Mouse (Mus musculus) lung, postnatal 0 days (tissue): ENCODE data around the gene Lpin3. TPM values are rescaled to one million over a fixed set of nuclear protein-coding genes. Genes with fewer than 3 reads are reported as not detected.

Experiments used
- ATAC-seq: fragments of 200-750 bp; cut with Nextera tagmentation; 2 replicates; pipeline ENCODE4 v1.8.0; 2017; ENCODE audit warnings: moderate library complexity
- DNase-seq: peaks from one replicate; pipeline ENCODE4 v3.0.0-alpha.2; 2016; ENCODE audit warnings: low spot score
- H3K27ac ChIP-seq: fragments of 300-500 bp; sonication (generic); 2 replicates; pipeline ENCODE4 v1.5.1; 2014; ENCODE audit warnings: antibody characterized with exemption, mild to moderate bottlenecking, low read length, mixed read lengths
- H3K27me3 ChIP-seq: fragments of 300-500 bp; sonication (generic); replicated peaks from 2 replicates; pipeline ENCODE4 v1.6.1; 2014; ENCODE audit warnings: low read length, mixed read lengths; ENCODE audit not compliant: insufficient read depth
- H3K36me3 ChIP-seq: fragments of 300-500 bp; sonication (generic); 2 replicates; pipeline ENCODE4 v1.6.1; 2014; ENCODE audit warnings: low read length, mixed read lengths; ENCODE audit not compliant: insufficient read depth
- H3K4me1 ChIP-seq: fragments of 300-500 bp; sonication (generic); 2 replicates; pipeline ENCODE4 v1.6.1; 2014; ENCODE audit warnings: antibody characterized with exemption, low read depth, low read length, mixed read lengths; ENCODE audit not compliant: insufficient read depth
- H3K4me2 ChIP-seq: fragments of 300-500 bp; sonication (generic); replicated peaks from 2 replicates; pipeline ENCODE4 v1.6.1; 2014; ENCODE audit warnings: low read depth, mild to moderate bottlenecking, low read length, moderate library complexity, mixed read lengths
- H3K4me3 ChIP-seq: fragments of 300-500 bp; sonication (generic); 2 replicates; pipeline ENCODE4 v1.5.1; 2014; ENCODE audit warnings: low read depth, low read length
- H3K9ac ChIP-seq: fragments of 300-500 bp; sonication (generic); replicated peaks from 2 replicates; pipeline ENCODE4 v1.6.1; 2014; ENCODE audit warnings: low read depth, mild to moderate bottlenecking
- H3K9me3 ChIP-seq: fragments of 300-500 bp; sonication (generic); 2 replicates; pipeline ENCODE4 v1.6.1; 2016; ENCODE audit warnings: low read length, mixed read lengths
- CTCF ChIP-seq: IDR thresholded peaks from 2 replicates; pipeline ENCODE4 v1.5.1; 2016; ENCODE audit warnings: antibody characterized with exemption, mild to moderate bottlenecking
- EP300 ChIP-seq: IDR thresholded peaks from 2 replicates; pipeline ENCODE4 v1.6.1; 2016; ENCODE audit warnings: antibody characterized with exemption, mild to moderate bottlenecking, control low read depth
- WGBS: fragments of 180-500 bp; shearing (Covaris S2); extraction: QIAGEN DNeasy Blood & Tissue Kit; methylation state at CpG from one replicate; pipeline ENCODE4 v1.1.7; 2014; 5-methylcytosine and 5-hydroxymethylcytosine counted together
- polyA plus RNA-seq: library from polyadenylated mRNA; unstranded; fragments of >200 nt; fragmentation: Nextera tagmentation; extraction: Ambion mirVana; gene quantifications from 2 replicates; pipeline ENCODE4 v1.2.1, GENCODE M21; 2015

Lpin3 gene
- polyA plus RNA-seq, 1 experiment from 2014 or later = 4.5 TPM

DNA sequence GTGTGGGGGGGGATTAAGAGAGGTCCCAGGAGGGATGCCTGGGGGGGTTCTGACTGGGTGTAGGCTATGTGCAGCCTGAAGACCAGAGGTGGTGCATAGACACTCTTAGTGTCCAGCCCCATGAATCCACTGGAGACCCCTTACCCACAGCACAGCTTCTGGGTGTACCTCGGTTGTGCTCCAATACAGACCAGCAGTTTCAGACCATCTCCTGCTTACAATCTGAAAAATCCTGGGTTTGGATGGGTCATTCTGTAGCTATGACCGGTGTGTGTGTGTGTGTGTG, 38.4 kb downstream of the Lpin3 start:
- H3K9ac ChIP-seq = no peak overlapping the region
- H3K4me1 ChIP-seq = no peaks in the 10 kb centered on the region
- no peak overlapping the region for H3K27ac ChIP-seq
- TF ChIP-seq CTCF = no peak
- no peak for TF ChIP-seq EP300
- H3K4me3 ChIP-seq = no peak overlapping the region
- H3K4me2 ChIP-seq = no peak overlapping the region
- no peaks in the 10 kb centered on the region for H3K36me3 ChIP-seq
- 78% methylated on average over 2 of the region's 2 CpGs for WGBS
- ATAC-seq (no peak), DNase-seq (no peak)
- H3K9me3 ChIP-seq = no peaks in the 10 kb centered on the region
- no peaks in the 10 kb centered on the region for H3K27me3 ChIP-seq

DNA sequence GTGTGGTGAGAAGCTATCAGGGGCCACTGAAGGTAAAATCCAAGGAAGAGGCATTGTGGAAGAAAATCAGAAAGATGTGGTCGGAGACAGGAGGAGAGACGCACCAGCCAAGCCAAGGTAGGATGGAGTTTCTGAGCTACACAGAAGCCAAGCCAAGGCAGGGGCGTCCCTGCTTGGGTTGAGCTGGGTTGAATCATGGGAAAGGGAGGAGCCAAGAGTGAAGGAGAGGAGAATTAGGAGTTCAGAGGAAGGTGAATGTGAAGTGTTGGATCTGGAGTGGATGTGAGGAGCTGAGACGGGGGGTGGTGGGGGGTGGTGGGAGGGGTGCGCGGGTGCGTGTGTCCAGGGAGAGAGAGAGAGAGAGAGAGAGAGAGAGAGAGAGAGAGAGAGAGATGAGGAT, 40.8 kb downstream of the Lpin3 start:
- Histone ChIP-seq H3K9ac (no peak overlapping the region), H3K27me3 (no peaks in the 10 kb centered on the region), H3K4me2 (no peak overlapping the region), H3K4me3 (no peak overlapping the region), H3K27ac (no peak overlapping the region), H3K9me3 (no peaks in the 10 kb centered on the region), H3K36me3 (no peaks in the 10 kb centered on the region), H3K4me1 (no peaks in the 10 kb centered on the region)
- TF ChIP-seq EP300 = no peak
- no peak for TF ChIP-seq CTCF
- ATAC-seq (no peak), DNase-seq (no peak)
- WGBS = 25% methylated on average over 3 of the region's 7 CpGs

GRCm38 (mm10) chr2:160925203-160925602, 44.7 kb downstream of the Lpin3 start:
- Histone ChIP-seq H3K27ac (no peak overlapping the region), H3K4me1 (no peaks in the 10 kb centered on the region), H3K36me3 (no peaks in the 10 kb centered on the region), H3K9me3 (no peaks in the 10 kb centered on the region), H3K9ac (no peak overlapping the region), H3K4me2 (no peak overlapping the region), H3K27me3 (no peaks in the 10 kb centered on the region), H3K4me3 (no peak overlapping the region)
- no peak for DNase-seq
- WGBS = 57% methylated on average over 9 of the region's 9 CpGs
- no peak for ATAC-seq
- TF ChIP-seq EP300 (no peak), CTCF (no peak)

- Histone ChIP-seq H3K27ac (no peak overlapping the region), H3K4me1 (no peaks in the 10 kb centered on the region), H3K36me3 (no peaks in the 10 kb centered on the region), H3K4me2 (no peak overlapping the region), H3K9me3 (no peaks in the 10 kb centered on the region), H3K4me3 (no peak overlapping the region), H3K9ac (no peak overlapping the region), H3K27me3 (no peaks in the 10 kb centered on the region)
- ATAC-seq = no peak
- 90% methylated on average over 5 of the region's 5 CpGs for WGBS
- DNase-seq = no peak
- TF ChIP-seq EP300 (no peak), CTCF (no peak)
Measured at GRCm38 (mm10) chr2:160931378-160931777, 50.9 kb downstream of the Lpin3 start.

- H3K36me3 ChIP-seq = no peaks in the 10 kb centered on the region
- no peak overlapping the region for H3K9ac ChIP-seq
- no peak overlapping the region for H3K4me2 ChIP-seq
- H3K4me1 ChIP-seq = no peaks in the 10 kb centered on the region
- no peak overlapping the region for H3K4me3 ChIP-seq
- ATAC-seq (no peak), DNase-seq (no peak)
- 57% methylated on average over 8 of the region's 8 CpGs for WGBS
- H3K9me3 ChIP-seq = no peaks in the 10 kb centered on the region
- no peak overlapping the region for H3K27ac ChIP-seq
- TF ChIP-seq EP300 (no peak), CTCF (no peak)
- H3K27me3 ChIP-seq = no peaks in the 10 kb centered on the region
Measured at GRCm38 (mm10) chr2:160932325-160932724, 51.9 kb downstream of the Lpin3 start.

DNA sequence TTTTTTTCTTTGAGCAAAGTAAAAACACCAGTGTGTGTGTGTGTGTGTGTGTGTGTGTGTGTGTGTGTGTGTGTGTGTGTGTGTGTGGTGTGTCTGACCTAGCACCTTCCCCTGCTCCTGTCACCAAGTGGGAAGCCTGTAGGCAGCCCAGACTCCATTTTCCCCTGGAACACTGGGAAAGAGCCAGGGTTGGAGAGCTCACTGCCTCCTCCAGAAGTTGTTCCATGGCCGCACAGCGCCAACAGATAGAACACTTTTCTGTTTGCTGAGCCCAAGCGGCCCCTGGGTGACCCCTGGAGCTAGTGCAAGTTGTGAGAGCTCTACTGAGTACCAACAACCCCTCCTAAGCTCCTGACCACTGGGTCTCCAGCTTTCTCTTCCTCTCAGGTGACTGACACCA, 52.5 kb downstream of the Lpin3 start:
- H3K9ac ChIP-seq = no peak overlapping the region
- no peaks in the 10 kb centered on the region for H3K4me1 ChIP-seq
- 49% methylated on average over 3 of the region's 3 CpGs for WGBS
- no peak overlapping the region for H3K4me2 ChIP-seq
- H3K36me3 ChIP-seq = no peaks in the 10 kb centered on the region
- DNase-seq = no peak
- no peaks in the 10 kb centered on the region for H3K27me3 ChIP-seq
- no peaks in the 10 kb centered on the region for H3K9me3 ChIP-seq
- no peak overlapping the region for H3K27ac ChIP-seq
- no peak overlapping the region for H3K4me3 ChIP-seq
- ATAC-seq = no peak
- TF ChIP-seq CTCF = no peak
- no peak for TF ChIP-seq EP300

GRCm38 (mm10) chr2:160933890-160934289, 53.4 kb downstream of the Lpin3 start:
- no peaks in the 10 kb centered on the region for H3K27me3 ChIP-seq
- H3K9me3 ChIP-seq = no peaks in the 10 kb centered on the region
- no peak for DNase-seq
- no peak overlapping the region for H3K4me2 ChIP-seq
- H3K27ac ChIP-seq = no peak overlapping the region
- TF ChIP-seq EP300 = no peak
- peak; percentile 49 for TF ChIP-seq CTCF
- no peak overlapping the region for H3K4me3 ChIP-seq
- H3K36me3 ChIP-seq = no peaks in the 10 kb centered on the region
- H3K9ac ChIP-seq = no peak overlapping the region
- H3K4me1 ChIP-seq = no peaks in the 10 kb centered on the region
- ATAC-seq = no peak
- 59% methylated on average over 5 of the region's 5 CpGs for WGBS
